Mouse (Mus musculus) megakaryocyte-erythroid progenitor cell, adult 5 weeks (primary cell): ENCODE data around the gene Mettl2. TPM values are rescaled to one million over a fixed set of nuclear protein-coding genes. Genes with fewer than 3 reads are reported as not detected.

ENCODE experiments used
- polyA plus RNA-seq: library from polyadenylated mRNA; stranded (reverse); fragments of >175 nt; gene quantifications from 2 replicates; pipeline ENCODE4 v1.2.3, GENCODE M21; 2012

Gene Mettl2
- 14.2 and 17.6 TPM in 2 replicates for polyA plus RNA-seq

DNA sequence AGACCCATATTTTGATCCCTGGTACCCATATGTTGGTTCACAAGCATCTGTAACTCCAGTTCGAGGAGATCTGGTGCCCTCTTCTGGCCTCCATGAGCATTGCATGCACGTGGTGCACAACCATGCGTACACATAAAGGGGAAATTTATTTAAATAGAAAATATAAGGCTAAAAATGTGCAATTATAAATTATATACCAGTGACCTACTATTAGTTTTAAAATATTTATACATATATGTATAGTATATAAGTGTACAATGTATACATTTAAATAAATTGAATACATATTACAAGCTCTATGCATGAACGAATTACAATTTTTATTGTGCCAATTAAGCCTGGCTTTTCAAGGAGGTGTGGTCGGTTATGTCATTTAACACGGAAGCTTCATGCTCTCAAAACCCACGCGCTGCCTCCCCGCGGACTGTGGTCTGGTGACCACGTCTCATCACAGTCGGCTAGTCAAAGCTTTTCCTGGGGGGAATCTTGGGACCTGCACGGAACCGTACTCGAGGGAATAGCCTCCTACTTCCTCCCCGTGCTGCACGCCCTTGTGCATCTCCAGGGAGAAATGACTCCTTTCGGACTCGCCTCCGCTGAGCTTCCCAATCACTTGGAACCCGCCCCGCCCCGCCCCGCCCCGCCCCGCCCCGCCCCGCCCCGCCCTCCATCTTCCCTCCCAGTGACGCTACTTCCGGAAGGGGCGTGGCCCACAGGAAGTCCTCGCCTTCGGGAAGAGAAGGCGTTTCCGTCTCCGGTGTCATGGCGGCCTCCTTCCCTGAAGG is at the start of gene Mettl2:
Mettl2 (plus strand) TSS at position 691 of the 785 bp plus-strand sequence.

GRCm38 (mm10) chr11:105146593-105146992 is 20.4 kb downstream of the Mettl2 start, which contains the start of gene Gm10842:
Gene Gm10842, plus strand, starts transcription at chr11:105146893.

GRCm38 (mm10) chr11:105178516-105178915 is 52.3 kb downstream of the Mettl2 start, which contains the start of gene Tlk2:
Gene Tlk2, plus strand, starts transcription at chr11:105178807.

Other genes with a start within 250 kb of the Mettl2 start
- gene Efcab3, start 62.8 kb upstream of the Mettl2 start, polyA plus RNA-seq = not detected in 2 replicates
- gene Gm10842, start 20.5 kb downstream of the Mettl2 start, polyA plus RNA-seq = not detected in 2 replicates
- 15.6 and 18.4 TPM in 2 replicates for gene Tlk2, start 52.4 kb downstream of the Mettl2 start, polyA plus RNA-seq
- 0.20 and 0.27 TPM in 2 replicates for gene Mrc2, start 166.2 kb downstream of the Mettl2 start, polyA plus RNA-seq